Mouse (Mus musculus) frontal cortex, postnatal 25 days (tissue): ENCODE measurements at regions not wholly inside any gene's neighbourhood (a gene's known extent, or its start where the extent isn't known, plus 50 kb on each side); places are given as distances from the start of the nearest gene placed in this dataset.
A peak's percentile ranks its signal among the peaks of the same experiment; 100 is the strongest.

ENCODE experiments used
- DNase-seq, 2 experiments: peaks; one replicate each; pipeline ENCODE4 v3.0.0; 2022; ENCODE audit warnings: low spot score in 2 of 2

DNA sequence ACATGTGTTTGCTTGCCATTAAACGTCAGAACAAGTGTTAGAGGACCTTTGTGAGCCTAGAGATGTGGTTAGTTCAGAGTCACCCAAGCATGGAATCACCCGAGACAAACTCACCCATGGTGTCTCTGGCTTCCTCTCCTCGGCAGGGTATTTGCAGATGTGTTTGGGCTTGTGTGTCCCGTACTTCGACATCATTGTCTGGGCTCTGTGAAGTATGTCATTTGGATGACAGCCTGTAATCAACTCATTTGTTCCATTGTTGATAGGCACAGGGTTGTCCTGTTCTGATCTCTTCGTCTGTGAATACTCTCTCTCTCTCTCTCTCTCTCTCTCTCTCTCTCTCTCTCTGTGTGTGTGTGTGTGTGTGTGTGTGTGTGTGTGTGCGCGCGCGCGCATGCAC lies 277.8 kb upstream of the Dynlrb2 start:
- DNase-seq = no peak

DNA sequence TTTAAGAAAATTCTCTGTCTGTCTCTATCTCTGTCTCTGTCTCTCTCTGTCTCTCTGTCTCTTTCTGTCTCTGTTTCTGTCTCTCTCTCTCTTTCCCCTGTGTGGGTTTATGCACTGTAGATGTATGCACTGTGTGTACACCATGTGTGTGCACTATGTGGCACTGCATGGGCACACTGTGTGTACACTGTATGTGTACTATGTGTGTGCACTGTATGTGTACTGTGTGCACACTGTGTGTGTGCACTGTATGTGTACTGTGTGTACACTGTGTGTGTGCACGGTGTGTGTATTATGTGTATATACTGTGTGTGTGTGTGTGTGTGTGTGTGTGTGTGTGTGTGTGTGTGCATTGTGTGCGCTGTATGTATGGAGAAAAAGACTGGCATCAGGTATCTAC lies 281.5 kb upstream of the Dynlrb2 start:
- no peak for DNase-seq

DNA sequence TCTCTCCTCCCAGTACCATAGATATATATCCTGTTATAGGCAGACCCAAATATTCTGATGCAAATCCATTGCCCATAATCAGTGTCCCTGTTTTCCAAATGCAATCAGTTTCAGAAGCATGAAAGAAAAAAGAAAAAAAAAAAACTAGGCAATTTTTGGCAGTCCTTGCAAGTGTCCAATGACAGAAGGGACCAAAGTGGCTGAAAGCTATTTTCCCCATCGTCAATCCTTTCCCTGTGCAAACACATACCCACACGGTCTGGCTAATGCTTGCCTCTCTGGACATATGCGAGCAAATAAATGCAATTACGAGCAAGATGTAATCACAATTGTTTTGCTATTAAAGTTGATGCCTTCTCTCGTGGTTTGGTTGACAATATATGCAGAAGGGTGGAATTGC lies 288.9 kb upstream of the Dynlrb2 start:
- DNase-seq = no peak

DNA sequence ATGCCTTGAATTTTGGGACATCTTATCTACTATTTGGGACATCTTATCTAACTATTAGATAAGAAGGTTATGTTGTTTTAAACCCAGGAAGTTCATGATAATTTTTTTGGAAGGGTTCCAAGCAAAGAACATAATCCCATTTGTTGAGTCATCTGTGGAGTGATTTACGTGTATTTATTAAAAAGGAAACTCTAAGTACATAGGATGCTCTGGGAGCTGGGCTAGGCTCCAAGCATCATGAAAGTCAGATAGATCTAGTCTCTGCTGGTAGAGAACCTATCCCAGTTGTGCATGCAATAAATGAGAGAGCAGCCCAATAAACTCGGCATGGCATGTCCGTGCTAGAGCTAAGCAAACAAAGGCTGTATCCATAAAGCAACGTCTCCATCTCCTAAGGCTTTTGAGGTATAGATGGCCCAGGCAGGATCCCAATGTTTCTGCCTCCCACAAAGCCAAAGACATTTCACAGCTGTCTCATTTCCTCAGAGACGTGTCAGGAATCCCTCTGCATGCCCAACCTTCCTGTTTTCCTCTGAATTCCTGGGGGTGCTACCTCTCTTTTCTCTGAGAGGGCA lies 289.4 kb upstream of the Dynlrb2 start:
- no peak for DNase-seq

DNA sequence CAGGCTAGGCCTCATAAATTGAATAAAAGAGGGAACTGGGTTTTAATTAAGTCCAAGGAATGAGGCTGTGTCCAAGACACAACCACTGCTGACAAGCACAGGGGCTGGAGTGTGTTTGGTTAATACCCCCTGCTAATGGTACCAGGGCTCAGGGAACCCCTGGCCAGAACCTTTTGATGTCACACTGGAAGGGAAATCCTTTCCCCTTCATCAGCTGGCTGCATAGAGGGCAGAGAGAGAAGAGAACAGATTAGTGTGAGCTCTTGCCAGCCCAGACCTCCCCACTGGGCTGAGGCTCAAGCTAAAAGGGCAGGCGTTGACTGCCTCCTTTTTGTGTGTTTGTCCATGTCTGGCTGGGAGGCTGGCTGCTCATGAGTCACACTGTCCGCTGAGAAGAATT lies 301.1 kb upstream of the Dynlrb2 start:
- DNase-seq = no peak

DNA sequence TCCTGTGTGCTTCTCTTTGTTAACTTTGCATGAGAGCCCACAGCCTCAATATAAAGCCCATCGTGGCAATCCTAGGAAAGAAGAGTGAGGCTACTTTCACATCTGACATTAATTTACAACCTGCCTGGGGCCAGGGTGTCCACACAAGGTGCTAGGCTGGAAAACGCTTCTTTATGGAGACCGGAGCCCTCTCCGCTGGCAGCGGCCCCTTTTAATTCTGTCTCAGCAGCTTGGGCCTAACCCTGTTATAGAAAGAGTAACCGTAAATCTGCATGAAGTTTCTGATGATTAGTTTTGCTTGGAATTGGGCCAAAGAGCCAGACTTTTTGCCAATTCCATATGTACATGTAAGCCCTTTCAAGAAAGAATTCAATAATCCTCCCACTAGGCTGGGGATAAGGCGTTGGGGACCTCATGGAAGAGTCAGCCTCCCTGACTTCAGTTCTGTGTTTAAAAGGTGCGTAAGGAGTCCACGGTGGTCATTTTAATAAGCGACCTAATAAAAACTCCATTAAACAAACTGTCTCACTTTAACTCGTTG lies 304.2 kb upstream of the Dynlrb2 start:
- no peak for DNase-seq

DNA sequence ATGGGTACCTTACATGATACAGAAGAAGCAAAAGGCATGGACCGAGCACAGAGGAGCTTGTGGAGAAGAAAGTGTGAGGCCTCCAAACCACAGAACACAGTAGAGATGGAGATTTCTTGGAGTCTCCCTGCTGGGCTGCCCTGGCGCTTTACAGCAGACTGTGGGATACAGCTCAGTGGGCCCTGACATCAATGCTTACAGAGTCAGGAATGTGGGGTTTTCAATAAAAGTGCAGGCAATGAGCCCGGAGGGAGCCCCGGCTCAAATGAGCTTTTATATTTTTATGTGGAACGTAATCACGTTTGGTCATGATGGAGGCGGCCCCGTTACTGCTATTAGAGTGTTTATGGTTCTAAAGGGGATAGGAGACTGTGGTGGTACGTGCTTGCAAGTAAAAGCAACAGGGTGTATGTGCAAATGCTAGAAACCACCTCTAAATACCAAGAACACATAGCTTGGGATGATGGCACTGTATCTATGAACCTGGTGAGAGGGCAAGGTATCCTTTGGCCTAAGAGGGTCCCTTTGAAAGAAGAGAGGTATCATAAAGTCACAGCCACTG lies 308.1 kb upstream of the Dynlrb2 start:
- DNase-seq = no peak

DNA sequence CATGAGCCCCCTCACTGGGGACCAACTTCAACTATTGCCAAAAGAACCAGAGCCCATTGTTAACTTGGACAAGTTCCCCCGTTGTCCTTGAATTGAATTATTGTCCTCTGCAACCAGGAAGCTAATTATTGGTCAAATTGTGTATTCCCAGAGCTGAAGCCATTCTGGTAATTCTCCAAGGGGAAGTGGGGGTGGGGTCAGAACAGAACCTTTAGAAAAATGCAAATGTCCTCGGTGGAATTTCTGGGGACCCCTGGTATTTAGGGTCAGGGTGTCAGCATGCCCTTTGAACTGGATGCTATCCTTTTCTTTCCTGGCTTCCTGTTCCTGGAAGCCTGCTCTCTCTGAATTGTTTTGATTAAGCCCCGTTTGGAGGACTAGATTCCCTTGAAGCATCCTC lies 312.7 kb upstream of the Dynlrb2 start:
- DNase-seq = no peak

DNA sequence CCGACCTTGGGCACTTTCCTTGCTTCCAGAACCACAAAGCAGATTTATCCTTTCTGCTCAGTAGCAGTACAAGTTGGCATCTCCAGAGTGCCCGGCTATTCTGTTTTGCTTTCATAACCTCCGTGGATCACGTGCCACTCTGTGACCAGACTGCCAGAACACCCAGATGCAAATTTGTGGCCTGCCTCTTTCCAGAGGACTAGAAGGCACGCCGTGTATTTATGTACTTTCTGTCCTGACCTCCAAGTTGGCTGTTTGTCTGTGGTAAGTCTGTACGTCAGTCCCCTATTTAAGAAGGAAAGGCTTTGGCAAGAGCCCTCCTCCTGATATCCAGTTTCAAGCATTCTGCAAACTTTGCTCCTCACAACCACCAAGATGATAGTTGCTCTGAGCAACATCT lies 319.6 kb upstream of the Dynlrb2 start:
- no peak for DNase-seq

DNA sequence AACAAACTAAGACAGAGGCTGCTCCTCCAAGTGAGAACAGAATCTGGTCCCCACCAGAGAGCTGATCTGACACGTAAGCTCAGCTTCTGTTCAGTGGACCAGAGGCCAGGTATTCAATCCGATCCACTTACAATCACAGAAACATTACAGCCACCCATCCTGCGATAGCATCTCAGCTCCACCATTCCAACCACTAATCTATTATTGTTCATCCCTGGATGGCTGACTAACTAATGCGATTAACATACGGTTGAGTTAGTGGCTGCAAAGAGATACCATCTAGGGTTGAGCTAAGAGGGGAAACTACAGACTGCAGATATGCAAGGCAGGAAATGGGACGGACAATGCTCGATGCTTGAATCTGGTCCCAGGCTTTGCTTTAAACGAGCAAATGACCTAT lies 320.5 kb upstream of the Dynlrb2 start:
- DNase-seq = no peak

DNA sequence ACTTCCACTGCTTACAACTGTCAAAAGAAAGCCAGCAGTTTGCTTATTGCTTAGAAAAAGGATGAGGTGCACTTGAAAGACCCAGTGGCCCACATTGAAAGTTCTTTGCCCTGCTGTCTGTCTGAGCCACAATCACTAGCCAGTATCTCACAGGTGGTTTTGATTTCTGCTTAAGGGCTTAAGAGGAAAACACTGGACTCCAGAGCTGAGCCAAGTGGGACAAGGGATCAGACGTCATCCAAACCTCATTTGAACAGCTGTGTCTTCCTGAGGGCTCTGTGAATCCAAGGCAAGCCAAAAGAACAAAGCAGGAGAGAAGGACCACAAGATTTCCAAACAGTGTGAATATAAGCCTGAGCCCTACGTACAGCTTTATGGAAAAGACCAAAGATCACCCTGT lies 326.8 kb upstream of the Dynlrb2 start:
- no peak for DNase-seq

DNA sequence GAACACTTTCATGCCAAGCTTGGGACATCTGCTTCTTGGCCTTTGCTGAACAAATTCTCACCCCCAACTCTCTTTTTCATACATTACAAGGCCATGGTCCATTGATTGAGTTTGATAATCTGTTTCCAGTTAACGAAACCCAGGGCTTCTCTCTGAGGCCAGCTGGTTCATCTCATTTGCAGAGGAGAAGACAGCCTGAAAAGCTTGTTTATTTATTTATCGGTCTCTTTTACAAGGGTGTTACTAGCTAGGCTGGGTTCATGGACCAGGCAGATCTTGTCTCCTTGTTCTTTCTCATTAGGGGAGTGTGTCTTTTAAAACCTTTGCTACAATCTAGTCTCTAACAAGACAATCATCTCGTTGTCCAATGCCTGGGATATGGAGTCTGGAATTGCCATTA lies 329.9 kb upstream of the Dynlrb2 start:
- no peak for DNase-seq

DNA sequence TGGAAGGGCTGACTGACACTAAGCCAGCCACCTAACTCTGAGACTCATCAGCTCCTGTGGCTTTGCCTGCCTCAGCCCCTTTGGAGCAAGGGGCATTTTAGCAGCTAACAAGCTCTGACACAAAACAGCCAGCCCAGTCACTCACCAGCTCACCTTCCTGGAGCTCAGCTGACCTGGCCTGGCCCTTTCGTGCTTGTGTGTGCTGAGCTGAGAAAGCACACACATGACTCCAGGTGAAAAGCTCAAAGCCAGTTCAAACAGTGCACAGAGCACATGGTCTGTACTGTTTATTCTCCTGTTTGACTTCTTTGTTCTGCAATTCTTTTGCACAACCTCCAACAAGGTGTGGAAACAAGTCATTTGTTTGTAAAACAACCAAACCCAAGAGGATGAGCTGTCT lies 330.8 kb upstream of the Dynlrb2 start:
- DNase-seq = no peak

DNA sequence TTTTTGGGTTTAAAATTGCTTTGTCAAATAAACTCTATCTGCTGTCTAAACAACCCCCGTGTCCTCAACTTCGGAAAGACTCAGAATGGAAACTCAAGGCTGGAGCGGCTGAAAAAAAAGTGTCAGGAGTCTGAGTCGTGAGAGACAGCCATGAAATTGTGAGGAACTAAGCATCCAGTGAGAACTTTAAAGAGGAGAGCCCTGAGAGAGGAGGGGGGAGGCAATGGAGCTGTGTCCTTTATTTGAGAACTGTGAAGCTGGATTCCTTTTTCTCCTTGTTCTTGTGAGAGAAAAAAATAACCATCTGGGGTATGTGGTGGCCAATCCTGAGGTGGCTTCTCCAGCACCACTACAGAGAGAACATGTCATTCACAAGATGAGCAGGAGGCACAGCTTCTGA lies 336.9 kb upstream of the Dynlrb2 start:
- no peak for DNase-seq

DNA sequence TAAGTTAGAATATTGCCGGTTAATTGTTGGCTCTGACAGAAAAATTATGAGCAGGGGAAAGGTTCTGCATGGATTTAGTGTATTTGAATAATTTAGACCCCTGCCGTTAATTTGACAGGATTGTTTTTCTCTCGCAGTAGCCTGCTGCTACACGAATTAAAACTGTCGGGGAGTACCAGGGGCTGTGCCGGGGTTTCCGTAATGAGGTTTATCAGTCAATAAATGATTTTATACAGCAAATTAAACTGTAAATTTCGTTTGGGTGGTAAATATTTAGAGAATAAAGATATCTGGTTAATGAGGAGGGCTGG lies 339.8 kb upstream of the Dynlrb2 start:
- no peak for DNase-seq

DNA sequence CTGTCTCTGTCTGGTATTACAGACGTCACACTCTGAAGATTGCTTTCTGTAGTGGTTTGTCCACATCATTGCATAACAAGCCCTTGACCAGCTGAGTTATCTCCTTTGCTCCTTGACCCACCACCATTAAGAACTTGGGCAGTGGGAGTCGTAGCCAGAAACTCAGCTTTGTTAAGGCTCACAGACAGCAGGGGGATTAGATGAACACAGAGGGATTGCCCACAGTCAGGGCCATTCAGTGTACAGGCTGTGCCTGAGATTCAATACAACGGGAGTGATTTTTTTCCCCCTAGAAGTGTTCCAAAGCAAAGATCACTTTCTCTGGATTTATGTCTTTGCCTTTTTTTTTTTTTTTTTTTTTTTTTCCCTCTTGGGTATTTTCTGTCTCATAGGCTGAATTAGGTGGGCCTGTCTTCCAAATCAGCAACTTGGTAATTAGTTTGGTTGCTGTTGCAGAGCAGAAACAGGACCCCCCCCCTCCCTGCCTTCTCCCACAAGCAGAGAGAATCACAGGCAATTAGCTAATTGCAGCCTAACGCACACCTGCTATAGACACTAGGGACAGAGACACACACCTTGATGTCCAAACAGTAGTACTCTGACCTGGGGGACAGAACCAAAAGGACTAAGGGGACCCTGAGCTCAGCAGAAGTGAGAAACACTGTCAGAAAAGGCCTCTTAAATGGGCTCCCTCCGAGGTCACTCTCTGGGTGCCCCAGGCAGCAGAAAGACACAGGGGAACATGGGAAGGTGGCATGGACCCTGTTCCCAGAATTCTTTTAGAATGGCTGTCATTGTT lies 340.4 kb upstream of the Dynlrb2 start:
- DNase-seq = no peak

DNA sequence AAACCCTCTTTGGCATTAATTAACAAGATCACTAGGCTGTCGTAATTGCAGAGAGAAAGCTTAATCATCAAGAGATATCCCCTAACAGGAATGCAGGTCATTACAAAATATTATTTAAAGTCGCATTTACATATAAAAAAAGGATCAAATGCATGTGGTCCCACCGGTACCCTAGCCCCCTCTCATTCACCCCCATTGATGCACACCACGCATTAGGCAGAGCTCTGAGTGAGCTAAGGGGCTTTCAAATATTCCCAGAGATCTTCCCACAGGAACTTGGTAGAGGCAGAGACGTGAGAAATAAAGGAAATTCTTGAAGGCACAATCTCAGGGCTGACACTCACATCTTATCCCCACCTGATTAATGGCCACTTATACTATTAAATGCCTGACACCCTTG lies 343.8 kb upstream of the Dynlrb2 start:
- no peak for DNase-seq

DNA sequence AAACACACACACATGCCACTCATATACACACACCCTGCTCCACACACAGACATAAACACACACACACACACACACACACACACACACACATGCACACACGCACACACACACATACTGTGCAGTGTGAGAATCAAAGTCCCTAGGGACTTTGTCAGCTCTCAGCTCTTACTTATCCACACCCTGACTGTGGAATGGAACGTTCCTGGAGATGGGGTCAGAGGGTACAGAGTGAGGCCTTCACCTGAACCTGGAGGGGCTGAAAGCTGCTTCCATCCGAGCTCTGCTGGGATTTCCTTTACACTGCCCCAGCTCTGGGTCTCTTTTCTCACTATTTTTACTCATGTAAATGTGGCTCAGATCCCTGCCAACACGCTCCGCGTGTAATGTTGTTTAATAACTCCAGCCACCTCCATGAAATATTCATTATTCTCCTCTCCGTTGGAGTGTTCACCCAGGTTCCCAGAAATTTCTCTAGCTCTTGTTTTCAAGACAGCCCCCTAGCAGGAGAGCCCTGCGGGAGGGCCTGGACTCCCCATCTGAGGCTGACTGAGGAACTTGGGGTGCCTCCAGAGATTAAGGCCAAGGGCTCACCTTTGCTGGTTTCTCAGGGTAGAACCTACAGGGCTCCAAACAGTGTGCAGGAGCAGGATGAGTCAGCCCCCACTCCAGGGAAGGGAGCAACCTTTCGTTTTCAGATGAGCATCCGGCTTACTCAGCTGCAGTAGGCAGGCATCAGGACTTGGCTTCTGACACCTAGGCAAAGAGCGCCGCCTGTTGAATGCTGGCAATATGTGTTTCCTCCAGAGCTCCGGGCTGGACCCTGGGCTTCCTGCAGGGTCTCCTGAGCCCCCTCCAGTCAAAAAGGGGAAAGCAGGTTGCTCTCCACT lies 360.8 kb upstream of the Dynlrb2 start:
- peak; percentile 39 to 53 for DNase-seq

DNA sequence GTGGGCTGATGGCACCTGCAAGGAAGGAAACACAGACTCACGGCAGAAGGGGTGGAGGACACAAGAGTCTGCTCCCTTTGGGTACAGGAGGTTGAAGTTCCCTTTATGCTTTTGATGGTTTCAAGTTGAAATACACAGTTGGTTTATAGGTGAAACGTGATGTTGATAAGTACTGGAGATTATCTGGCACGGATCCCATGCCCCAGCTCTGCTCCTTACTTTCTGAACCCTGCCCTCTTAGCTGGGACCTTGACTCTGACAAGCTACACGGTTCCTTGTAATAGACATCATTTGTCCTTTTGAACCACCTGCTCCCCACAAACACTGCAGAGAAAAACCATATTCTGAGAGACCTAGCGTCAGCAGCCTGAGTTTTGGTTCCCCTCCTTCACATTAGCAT lies 363.4 kb upstream of the Dynlrb2 start:
- DNase-seq = no peak

DNA sequence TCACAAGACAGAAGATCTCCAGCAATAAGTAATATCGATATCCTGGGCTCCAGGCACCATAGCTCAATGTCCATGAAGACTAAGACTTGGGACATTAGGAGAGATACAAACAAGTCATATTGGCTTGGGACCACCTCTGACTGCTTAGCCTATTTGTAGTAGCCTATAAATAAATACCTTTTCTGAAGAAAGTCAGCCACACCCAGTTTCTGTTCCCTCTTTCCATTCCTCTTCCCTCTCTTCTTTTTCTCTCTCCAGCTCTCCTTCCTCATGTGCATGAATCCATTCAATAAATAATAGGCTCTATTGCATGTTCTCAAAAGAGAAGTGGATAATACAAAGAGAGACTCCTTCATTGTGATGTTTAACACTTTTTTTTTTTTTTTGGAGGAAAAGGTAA lies 364.8 kb upstream of the Dynlrb2 start:
- DNase-seq = no peak

DNA sequence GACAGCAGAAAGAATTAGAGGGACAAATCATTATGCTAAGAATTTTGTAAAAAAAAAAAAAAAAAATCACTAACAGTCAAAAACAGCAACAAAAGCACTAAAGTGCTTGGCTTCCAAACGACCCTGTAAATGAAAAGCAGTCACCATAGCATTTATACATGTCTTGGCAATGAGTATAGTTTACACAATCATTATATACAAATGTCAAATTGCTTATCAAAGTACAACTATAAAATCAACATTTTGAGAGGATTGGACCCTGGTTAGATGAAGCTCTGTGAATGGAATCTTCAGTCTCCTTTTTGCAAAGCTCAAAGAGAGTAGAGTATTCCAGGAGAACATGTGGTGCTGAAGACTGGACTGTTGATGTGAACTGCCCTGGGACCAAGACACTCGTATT lies 367.0 kb upstream of the Dynlrb2 start:
- no peak for DNase-seq

DNA sequence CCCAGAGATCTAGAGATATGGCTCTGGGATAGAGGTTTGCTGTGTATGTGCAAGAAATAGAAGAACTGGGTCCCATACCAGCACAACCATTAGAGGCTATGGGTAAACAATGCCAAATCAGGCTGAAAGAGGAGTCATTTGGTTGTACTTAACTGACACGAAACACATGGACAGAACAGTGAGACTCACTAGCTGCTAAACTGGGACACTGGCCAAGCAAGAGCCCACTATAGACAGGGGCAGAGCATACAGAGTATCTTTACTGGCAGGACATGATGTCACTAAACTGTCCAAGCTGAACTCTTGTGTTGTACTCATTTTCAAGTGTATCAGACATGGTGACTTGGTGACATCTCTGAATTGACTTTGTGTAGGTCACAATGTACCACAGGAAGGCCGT lies 371.3 kb upstream of the Dynlrb2 start:
- DNase-seq = no peak
